Mouse (Mus musculus) WW6 (cell line): ENCODE measurements around the gene Gm21828.
"Not testable (repeated sequence)": the region's sequence is repeated elsewhere in the genome, so short reads cannot be mapped to it uniquely, and the experiment has no call there.

Experiments
- DNase-seq: peaks from one replicate; pipeline ENCODE4 v3.0.0-alpha.2; 2013; ENCODE audit warnings: low read depth, low spot score

Gene Gm21828

GRCm38 (mm10) chrY:13223828-13224227 lies at the start of gene Gm21828:
Gene Gm21828, minus strand, starts transcription at chrY:13223928.
- DNase-seq: not testable (repeated sequence)

GRCm38 (mm10) chrY:13252091-13252490 lies 28.4 kb upstream of the Gm21828 start, which contains the start of the genes Gm21440 and Gm21454:
Gene Gm21440, plus strand, starts transcription at chrY:13252391.
Gene Gm21454, plus strand, starts transcription at chrY:13252442.
- not testable (repeated sequence) for DNase-seq
